Mouse (Mus musculus) stomach, embryonic 16.5 days (tissue): ENCODE measurements around the gene Sdhaf1. TPM values are rescaled to one million over a fixed set of nuclear protein-coding genes. Genes with fewer than 3 reads are reported as not detected.
A peak's percentile ranks its signal among the peaks of the same experiment; 100 is the strongest.

ENCODE experiments used
- ATAC-seq: fragments of 200-750 bp; cut with Nextera tagmentation; 2 replicates; pipeline ENCODE4 v1.8.0; 2017; ENCODE audit warnings: moderate number of reproducible peaks, moderate TSS enrichment; ENCODE audit not compliant: insufficient read depth, low FRiP score
- H3K27ac ChIP-seq: fragments of 300-500 bp; sonication (generic); 2 replicates; pipeline ENCODE4 v1.5.1; 2014; ENCODE audit warnings: low read length
- H3K27me3 ChIP-seq: fragments of 300-500 bp; sonication (generic); 2 replicates; pipeline ENCODE4 v1.6.1; 2014; ENCODE audit warnings: low read length, control low read depth, mixed read lengths; ENCODE audit not compliant: control insufficient read depth, insufficient read depth
- H3K36me3 ChIP-seq: fragments of 300-500 bp; sonication (generic); 2 replicates; pipeline ENCODE4 v1.6.1; 2014; ENCODE audit warnings: low read length; ENCODE audit not compliant: control insufficient read depth, insufficient read depth
- H3K4me1 ChIP-seq: fragments of 300-500 bp; sonication (generic); 2 replicates; pipeline ENCODE4 v1.6.1; 2014; ENCODE audit warnings: low read length, control low read depth, mixed read lengths; ENCODE audit not compliant: control insufficient read depth, insufficient read depth
- H3K4me2 ChIP-seq: fragments of 300-500 bp; sonication (generic); 2 replicates; pipeline ENCODE4 v1.6.1; 2014; ENCODE audit warnings: low read depth, low read length, mixed read lengths
- H3K4me3 ChIP-seq: fragments of 300-500 bp; sonication (generic); replicated peaks from 2 replicates; pipeline ENCODE4 v1.5.1; 2014; ENCODE audit warnings: mild to moderate bottlenecking, low read length
- H3K9ac ChIP-seq: fragments of 300-500 bp; sonication (generic); 2 replicates; pipeline ENCODE4 v1.6.1; 2014; ENCODE audit warnings: low read length
- H3K9me3 ChIP-seq: fragments of 300-500 bp; sonication (generic); replicated peaks from 2 replicates; pipeline ENCODE4 v1.6.1; 2016; ENCODE audit warnings: low read length, control low read depth; ENCODE audit not compliant: control insufficient read depth
- WGBS: fragments of 180-500 bp; shearing (Covaris S2); extraction: QIAGEN DNeasy Blood & Tissue Kit; methylation state at CpG from one replicate; pipeline ENCODE4 v1.1.7; 2014; 5-methylcytosine and 5-hydroxymethylcytosine counted together
- polyA plus RNA-seq: library from polyadenylated mRNA; unstranded; fragments of >200 nt; fragmentation: Nextera tagmentation; extraction: Ambion mirVana; gene quantifications from 2 replicates; pipeline ENCODE4 v1.2.1, GENCODE M21; 2015

Gene Sdhaf1
- polyA plus RNA-seq, result 12.1 and 14.6 TPM in 2 replicates

DNA sequence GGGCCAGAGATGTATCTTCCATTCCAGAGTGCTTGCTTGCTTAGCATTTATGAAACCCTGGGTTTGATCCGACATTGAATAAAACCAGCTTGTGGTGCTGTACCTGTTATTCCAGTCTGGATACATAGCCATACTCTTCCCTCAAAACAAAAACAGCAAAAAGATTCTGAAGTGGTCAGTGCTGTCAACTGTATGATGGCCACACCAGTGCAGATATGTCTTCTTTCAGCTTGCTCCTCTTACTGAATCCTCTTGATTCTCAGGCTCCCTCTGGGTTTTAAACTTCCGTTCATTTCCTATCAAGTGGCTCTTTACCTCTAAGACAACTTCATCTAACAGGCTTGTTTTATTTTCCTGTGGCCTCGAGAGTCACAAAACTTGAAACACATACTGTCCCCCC lies at the start of gene Sdhaf1:
TSS of gene Sdhaf1 (minus strand) at position 101 of the 400 bp plus-strand sequence.
- WGBS, result 69% methylated on average over 3 of the region's 3 CpGs
- Histone ChIP-seq H3K9ac (peak within 1 kb of the TSS; percentile 72), H3K36me3 (no peaks in the 10 kb centered on the region), H3K4me1 (peaks cover 8% of the 10 kb centered on the region; the same call in 1 of the 2 replicates), H3K4me3 (peak within 1 kb of the TSS; percentile 75), H3K9me3 (no peaks in the 10 kb centered on the region), H3K27ac (peak within 1 kb of the TSS; percentile 94), H3K4me2 (peak within 1 kb of the TSS; percentile 70), H3K27me3 (no peaks in the 10 kb centered on the region)
- ATAC-seq, result no peak

GRCm38 (mm10) chr7:30367466-30367865 lies 43.8 kb upstream of the Sdhaf1 start:
- Histone ChIP-seq H3K4me2 (no peak overlapping the region), H3K27ac (no peak overlapping the region), H3K9ac (no peak overlapping the region), H3K4me1 (peaks cover 5% of the 10 kb centered on the region), H3K27me3 (no peaks in the 10 kb centered on the region), H3K36me3 (no peaks in the 10 kb centered on the region), H3K9me3 (no peaks in the 10 kb centered on the region), H3K4me3 (no peak overlapping the region)
- ATAC-seq, result no peak
- WGBS, result 60% methylated on average over 2 of the region's 2 CpGs

DNA sequence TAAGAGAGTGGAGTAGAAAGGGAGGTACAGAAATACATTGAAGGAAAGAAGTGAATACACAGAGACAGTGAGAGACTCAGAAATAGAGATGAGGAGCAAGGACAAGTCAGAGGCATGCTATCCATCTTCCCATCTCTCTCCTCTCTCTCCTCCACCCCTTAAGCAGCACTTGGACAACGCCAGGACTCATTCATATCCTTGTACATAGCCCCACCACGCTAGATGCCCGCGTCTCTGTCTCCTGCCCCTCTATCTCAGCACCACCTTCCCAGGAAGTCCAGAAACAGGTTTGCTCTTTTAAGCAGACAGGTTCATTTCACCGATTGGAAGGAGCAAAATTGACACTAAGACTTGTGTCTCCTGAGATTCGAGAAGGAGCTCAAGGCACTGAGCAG lies 39.6 kb upstream of the Sdhaf1 start:
- H3K9me3 ChIP-seq, result no peaks in the 10 kb centered on the region
- H3K4me1 ChIP-seq, result peaks cover 21% of the 10 kb centered on the region
- H3K4me2 ChIP-seq, result peak overlapping the region; percentile 83
- no peak overlapping the region for H3K27ac ChIP-seq
- 51% methylated on average over 6 of the region's 6 CpGs for WGBS
- peak overlapping the region; percentile 58 for H3K4me3 ChIP-seq
- no peaks in the 10 kb centered on the region for H3K36me3 ChIP-seq
- ATAC-seq, result no peak
- no peaks in the 10 kb centered on the region for H3K27me3 ChIP-seq
- H3K9ac ChIP-seq, result peak overlapping the region; percentile 80

GRCm38 (mm10) chr7:30362652-30363343 lies 39.1 kb upstream of the Sdhaf1 start, which contains the start of gene Lrfn3:
Lrfn3 (minus strand) TSS chr7:30362772.
- H3K4me1 ChIP-seq, result peaks cover 21% of the 10 kb centered on the region
- peak within 1 kb of the TSS; percentile 80 for H3K9ac ChIP-seq
- H3K27ac ChIP-seq, result peak within 1 kb of the TSS; percentile 16; the same call in 1 of the 2 replicates
- ATAC-seq, result peak; percentile 73; the same call in 1 of the 2 replicates
- peak within 1 kb of the TSS; percentile 58 for H3K4me3 ChIP-seq
- H3K9me3 ChIP-seq, result no peaks in the 10 kb centered on the region
- no peaks in the 10 kb centered on the region for H3K27me3 ChIP-seq
- 1% methylated on average over 51 of the region's 55 CpGs for WGBS
- H3K4me2 ChIP-seq, result peak within 1 kb of the TSS; percentile 83
- H3K36me3 ChIP-seq, result no peaks in the 10 kb centered on the region

DNA sequence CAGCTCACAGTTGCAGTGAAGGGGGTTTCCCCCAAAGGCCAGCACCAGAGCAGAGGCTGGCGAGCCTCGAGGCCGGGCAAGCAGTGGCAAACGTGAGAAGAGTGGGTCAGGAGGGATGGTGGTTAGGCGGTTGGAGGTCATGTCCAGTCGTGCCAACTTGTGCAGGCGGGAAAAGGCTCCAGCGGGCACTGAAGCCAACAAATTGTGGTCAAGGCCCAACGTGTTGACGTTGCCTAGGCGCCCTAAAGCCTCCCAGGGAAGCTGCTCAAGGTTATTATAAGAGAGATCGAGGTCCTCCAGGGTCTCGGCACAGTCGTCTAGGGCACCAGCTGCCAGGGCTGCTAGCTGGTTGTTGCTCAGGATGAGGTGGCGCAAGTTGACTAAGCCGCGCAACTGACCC lies 36.3 kb upstream of the Sdhaf1 start:
- 81% methylated on average over 17 of the region's 17 CpGs for WGBS
- no peak for ATAC-seq
- H3K4me2 ChIP-seq, result peak overlapping the region; percentile 48
- no peaks in the 10 kb centered on the region for H3K27me3 ChIP-seq
- peak overlapping the region; percentile 90 for H3K27ac ChIP-seq
- H3K9ac ChIP-seq, result peak overlapping the region; percentile 60
- peak overlapping the region; percentile 34 for H3K4me3 ChIP-seq
- no peaks in the 10 kb centered on the region for H3K36me3 ChIP-seq
- H3K9me3 ChIP-seq, result no peaks in the 10 kb centered on the region
- peaks cover 21% of the 10 kb centered on the region for H3K4me1 ChIP-seq

GRCm38 (mm10) chr7:30359276-30359865 lies 35.7 kb upstream of the Sdhaf1 start:
- H3K9ac ChIP-seq, result peak overlapping the region; percentile 60
- ATAC-seq, result no peak
- H3K4me2 ChIP-seq, result peak overlapping the region; percentile 48
- H3K36me3 ChIP-seq, result no peaks in the 10 kb centered on the region
- peaks cover 21% of the 10 kb centered on the region for H3K4me1 ChIP-seq
- no peaks in the 10 kb centered on the region for H3K27me3 ChIP-seq
- no peaks in the 10 kb centered on the region for H3K9me3 ChIP-seq
- WGBS, result 57% methylated on average over 31 of the region's 31 CpGs
- peak overlapping the region; percentile 34 for H3K4me3 ChIP-seq
- H3K27ac ChIP-seq, result peak overlapping the region; percentile 90

DNA sequence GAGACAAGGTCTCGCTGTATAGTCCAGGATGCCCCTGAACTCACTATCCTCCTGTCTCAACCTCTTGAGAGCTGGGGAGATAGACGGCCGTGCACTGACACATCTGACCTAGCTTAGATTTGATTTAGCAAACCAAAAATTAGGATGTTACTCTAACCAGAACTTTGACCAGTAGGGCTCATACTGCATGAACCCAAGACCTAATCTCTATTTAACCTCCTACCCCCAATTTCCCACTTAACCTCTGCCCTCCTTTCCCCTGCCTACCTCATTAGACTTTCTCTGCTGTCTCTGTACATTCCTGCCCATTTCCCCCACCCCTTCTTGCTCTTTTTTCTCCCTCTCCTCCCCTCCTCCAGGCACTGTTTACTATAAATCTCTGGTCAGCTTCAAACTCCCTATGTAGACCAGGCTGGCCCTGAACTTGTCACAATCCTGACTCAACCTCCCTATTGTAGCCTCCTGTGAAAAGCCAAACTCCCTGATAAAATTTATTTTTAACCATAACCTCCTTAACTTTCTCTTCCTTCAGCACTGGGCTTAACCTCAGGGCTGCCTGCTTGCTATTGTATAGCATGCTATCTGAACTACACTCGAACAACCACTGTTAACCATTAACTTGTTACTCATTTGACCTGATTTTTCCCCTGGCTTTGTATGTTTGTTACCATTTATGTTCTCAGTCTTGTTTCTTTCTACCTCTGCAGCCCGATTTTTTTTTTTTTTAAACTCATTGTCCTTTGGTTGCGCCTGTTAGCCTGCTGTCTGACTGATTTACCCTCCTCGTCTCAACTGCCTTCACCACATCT lies 34.9 kb upstream of the Sdhaf1 start:
- Histone ChIP-seq H3K36me3 (no peaks in the 10 kb centered on the region), H3K27ac (peak overlapping the region; percentile 90), H3K4me1 (peaks cover 21% of the 10 kb centered on the region), H3K9ac (peak overlapping the region; percentile 60), H3K4me3 (peak overlapping the region; percentile 34), H3K27me3 (no peaks in the 10 kb centered on the region), H3K9me3 (no peaks in the 10 kb centered on the region), H3K4me2 (peak overlapping the region; percentile 48)
- ATAC-seq, result peak; percentile 53; the same call in 1 of the 2 replicates
- 55% methylated on average over 7 of the region's 7 CpGs for WGBS

GRCm38 (mm10) chr7:30354059-30354458 lies 30.4 kb upstream of the Sdhaf1 start:
- WGBS, result 61% methylated on average over 4 of the region's 4 CpGs
- no peak overlapping the region for H3K4me3 ChIP-seq

More at GRCm38 (mm10) chr7:30354059-30354458, 30.4 kb upstream of the Sdhaf1 start:
- Histone ChIP-seq H3K27me3 (no peaks in the 10 kb centered on the region), H3K4me2 (no peak overlapping the region), H3K36me3 (no peaks in the 10 kb centered on the region), H3K9me3 (no peaks in the 10 kb centered on the region), H3K9ac (no peak overlapping the region), H3K27ac (no peak overlapping the region), H3K4me1 (no peaks in the 10 kb centered on the region; the same call in none of the 2 replicates)
- no peak for ATAC-seq
